Mouse (Mus musculus): ENCODE measurements around the gene Irx3.

Gene Irx3

GRCm38 (mm10) chr8:91801839-91802238, at the start of gene Irx3:
Gene Irx3 (minus strand): TSS chr8:91802067.
- DNase-seq (ENCODE audit: low spot score), result peak; percentile 42

DNA sequence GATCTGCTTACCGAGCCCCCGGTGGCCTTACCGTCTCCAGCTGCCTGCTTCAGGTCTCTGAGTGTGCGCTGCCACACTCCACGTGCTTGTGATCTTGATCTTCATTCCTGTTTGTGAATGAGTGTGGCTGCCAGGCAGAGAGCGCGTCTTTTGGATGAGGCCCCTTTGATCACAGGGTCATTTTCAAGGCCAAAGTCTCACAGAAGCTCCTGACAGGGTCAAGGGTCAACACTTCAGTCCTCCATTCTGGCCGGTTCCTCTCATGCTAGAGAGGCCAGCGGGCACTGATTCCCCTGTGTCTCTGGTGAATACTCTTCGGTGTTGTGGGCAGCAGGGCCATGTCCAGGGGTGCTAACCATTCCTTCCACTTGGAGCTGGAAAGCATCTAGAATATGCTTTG, 49.5 kb upstream of the Irx3 start:
- DNase-seq (ENCODE audit: low spot score), result no peak

GRCm38 (mm10) chr8:91849984-91850383, 48.1 kb upstream of the Irx3 start:
- DNase-seq (ENCODE audit: low spot score), result no peak

DNA sequence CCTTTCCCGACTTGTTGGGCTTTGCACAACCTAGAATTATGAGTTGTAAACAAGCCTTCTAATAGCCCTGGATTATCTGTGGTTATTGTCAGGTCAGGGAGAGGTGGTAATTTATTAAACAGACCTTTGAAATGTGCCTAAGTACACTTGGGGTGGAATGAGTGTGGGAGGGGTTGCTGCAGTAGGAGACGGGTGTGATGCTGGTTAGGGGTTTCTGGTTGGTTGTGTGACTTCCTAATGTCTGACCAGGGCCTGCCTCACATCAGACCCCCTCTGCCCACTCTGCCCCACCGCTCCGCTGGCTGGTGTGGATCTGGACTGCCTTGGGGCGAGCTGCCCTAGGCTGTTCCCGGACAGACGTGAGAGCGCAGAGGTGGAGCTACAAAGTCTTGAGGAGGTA, 47.7 kb upstream of the Irx3 start:
- no peak for DNase-seq (ENCODE audit: low spot score)

GRCm38 (mm10) chr8:91845641-91846040, 43.8 kb upstream of the Irx3 start:
- DNase-seq (ENCODE audit: low spot score), result no peak

- DNase-seq (ENCODE audit: low spot score), result no peak
Measured at GRCm38 (mm10) chr8:91837131-91837530, 35.3 kb upstream of the Irx3 start.

GRCm38 (mm10) chr8:91836685-91837084, 34.8 kb upstream of the Irx3 start:
- DNase-seq (ENCODE audit: low spot score), result no peak

- no peak for DNase-seq (ENCODE audit: low spot score)
Measured at GRCm38 (mm10) chr8:91827661-91828060, 25.8 kb upstream of the Irx3 start.

- no peak for DNase-seq (ENCODE audit: low spot score)
Measured at GRCm38 (mm10) chr8:91827192-91827591, 25.3 kb upstream of the Irx3 start.

GRCm38 (mm10) chr8:91823357-91823756, 21.5 kb upstream of the Irx3 start:
- no peak for DNase-seq (ENCODE audit: low spot score)

GRCm38 (mm10) chr8:91822746-91823145, 20.9 kb upstream of the Irx3 start:
- DNase-seq (ENCODE audit: low spot score), result no peak

DNA sequence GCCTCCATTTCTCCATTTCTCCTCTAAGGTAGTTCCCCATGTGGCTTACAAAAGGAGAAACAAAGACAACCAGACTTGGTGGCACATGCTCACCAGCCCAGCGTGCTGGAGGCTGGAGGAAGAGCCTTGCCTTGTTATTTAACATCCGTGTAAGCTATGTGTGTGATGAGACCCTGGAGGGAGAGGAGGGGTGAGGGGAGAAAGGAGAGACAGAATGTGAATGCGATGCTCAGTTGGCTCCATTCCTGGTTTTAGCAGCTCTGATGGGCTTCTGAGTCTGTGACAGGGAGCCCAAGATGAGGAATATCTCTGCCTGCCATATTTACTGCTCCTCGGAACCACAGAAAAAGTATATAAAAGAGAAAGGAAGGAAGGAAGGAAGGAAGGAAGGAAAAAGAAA, 20.1 kb upstream of the Irx3 start:
- DNase-seq (ENCODE audit: low spot score), result no peak

DNA sequence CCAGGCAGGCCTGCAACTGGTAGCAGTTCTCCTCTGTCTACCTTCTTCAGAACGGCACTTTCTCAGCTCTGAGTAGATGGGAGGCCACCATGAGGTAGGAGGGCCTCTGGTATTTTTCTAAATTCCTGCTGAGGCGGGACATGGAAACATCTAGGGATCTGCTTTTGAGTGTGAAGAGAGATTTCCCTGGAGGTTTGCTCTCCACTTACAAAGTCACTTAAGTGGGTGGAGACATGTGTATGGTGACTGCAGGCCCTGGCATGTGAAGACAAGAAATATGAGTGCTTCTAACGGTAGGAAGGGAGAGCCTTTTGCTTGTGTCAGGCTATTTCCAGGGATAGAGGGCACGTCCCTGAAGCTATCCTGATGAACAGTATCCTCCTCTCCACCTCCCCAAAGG, 17.9 kb upstream of the Irx3 start:
- no peak for DNase-seq (ENCODE audit: low spot score)

DNA sequence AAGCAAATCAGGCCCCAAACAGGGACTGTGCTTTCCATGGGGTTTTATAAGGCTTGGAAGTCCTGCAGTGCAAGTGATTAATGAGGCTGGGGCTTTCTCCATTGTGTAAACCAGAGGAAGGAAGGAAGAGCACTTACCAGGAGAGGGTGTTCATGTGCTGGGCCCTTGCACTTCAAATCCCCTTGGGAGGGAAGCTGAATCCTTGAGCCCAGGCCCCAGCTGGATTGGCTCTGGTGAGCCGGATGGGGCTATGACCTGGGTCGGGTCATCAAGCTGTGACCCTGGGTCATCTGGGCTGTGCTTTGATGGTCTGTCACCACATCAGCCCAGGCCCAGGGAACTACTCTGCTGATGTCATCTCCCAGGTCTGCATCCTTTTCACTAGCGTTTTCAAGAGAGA, 16.9 kb upstream of the Irx3 start:
- DNase-seq (ENCODE audit: low spot score), result no peak

DNA sequence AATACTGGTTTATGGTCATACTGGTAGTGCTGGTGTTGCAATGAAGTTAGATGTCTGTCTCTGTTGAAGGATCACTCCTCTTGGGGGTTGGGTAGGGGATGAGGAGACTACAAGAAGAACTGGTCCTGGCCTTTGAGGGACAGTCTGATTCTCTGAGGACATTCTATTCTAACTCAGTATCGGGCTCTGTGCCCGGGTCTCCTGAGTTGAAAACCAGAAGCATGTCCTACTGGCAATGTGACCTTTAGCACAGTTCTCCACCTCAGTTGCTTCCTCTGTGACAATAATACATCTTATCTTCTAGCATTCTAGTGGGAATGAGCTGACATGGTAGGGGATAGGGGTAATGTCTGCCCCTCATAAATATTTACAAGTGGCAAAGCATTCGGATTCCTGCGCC, 12.2 kb upstream of the Irx3 start:
- DNase-seq (ENCODE audit: low spot score), result no peak

- no peak for DNase-seq (ENCODE audit: low spot score)
Measured at GRCm38 (mm10) chr8:91806720-91807241, 4.9 kb upstream of the Irx3 start.

DNA sequence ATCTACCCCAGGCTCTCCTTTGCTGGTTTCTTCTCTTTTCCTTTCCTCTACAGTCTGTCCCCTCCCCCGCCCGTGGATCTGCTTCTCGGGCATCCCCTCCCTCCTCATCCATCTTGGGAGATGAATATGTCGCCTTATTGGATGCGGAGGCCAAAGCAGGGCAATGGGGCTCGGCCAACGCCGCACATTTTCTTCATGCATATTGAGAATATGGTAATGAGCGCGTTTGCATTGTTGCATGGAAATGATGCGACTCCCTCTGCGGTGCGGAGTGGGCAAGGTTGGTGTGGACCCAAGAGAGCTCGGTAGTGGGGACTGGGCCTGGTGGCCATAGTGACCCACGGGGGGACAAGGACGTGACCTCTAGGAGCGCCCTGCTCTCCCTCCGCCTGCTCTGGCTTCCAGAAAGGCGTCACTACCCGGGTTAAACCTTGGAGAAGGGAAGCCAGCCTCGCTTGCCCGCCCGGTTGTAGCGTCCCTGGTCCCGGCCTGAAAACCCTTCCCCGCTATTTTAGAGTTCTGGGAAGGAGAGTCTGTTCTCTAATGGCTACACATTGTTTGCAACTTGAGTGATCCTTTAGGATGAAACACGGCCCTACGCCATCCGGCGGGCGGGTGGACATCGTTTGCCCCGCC, 4.3 kb upstream of the Irx3 start:
- DNase-seq (ENCODE audit: low spot score), result no peak

DNA sequence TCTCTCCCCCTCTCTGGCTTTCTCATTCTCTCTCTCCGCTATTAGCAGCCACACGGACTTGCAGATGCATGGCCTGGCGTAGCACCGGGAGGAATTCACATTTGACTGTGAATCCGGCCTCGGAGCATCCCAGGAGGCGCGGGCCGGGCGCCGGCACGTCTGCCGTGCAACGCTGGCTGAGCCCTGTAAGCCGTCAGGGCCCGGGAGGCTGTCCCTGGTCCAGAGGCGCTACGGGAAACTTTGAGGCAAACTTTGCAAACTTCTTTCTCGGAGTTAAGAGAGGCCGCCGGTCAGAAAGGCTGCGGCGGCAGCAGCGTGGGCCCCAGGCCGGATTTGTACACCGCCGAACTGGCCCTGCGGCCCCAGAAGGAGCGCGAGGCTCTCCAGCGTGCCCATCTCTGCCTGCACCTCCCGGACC, 3.4 kb upstream of the Irx3 start:
- DNase-seq (ENCODE audit: low spot score), result no peak

DNA sequence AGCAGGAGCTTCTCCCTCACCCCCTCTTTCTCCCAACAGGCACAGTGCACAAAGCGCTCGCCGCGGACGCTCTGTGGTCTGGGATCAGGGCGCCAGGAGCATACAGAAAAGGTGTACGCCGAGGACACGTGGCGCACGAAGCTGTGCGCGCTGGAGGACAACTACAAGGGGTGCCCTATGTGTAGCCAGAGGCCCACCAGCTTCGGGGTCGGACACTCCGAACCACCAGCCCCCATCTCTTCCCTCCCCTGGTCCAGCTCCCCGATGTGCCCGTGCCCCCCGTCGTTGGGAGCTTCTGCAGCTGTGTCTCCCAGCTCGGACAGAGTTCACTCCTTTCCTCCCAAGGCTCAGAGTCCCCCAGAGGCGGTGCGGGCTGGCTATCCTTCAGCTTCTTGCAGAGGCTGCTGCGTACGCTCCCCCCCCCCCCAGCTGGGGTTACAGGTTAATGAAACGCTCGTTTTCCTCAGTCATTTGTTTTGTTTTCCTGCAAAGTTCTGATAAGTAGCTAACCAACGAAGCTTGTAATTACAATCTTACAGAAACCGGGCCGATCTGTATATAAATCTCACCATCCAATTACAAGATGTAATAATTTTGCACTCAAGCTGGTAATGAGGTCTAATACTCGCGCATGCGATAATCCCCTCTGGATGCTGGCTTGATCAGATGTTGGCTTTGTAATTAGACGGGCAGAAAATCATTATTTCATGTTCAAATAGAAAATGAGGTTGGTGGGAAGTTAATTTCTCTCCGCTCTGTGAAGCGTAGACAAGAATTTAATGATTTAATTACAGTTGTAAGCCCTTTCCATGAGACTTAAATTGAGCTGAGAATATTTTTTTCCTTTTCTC, 2.8 kb upstream of the Irx3 start:
- no peak for DNase-seq (ENCODE audit: low spot score)

DNA sequence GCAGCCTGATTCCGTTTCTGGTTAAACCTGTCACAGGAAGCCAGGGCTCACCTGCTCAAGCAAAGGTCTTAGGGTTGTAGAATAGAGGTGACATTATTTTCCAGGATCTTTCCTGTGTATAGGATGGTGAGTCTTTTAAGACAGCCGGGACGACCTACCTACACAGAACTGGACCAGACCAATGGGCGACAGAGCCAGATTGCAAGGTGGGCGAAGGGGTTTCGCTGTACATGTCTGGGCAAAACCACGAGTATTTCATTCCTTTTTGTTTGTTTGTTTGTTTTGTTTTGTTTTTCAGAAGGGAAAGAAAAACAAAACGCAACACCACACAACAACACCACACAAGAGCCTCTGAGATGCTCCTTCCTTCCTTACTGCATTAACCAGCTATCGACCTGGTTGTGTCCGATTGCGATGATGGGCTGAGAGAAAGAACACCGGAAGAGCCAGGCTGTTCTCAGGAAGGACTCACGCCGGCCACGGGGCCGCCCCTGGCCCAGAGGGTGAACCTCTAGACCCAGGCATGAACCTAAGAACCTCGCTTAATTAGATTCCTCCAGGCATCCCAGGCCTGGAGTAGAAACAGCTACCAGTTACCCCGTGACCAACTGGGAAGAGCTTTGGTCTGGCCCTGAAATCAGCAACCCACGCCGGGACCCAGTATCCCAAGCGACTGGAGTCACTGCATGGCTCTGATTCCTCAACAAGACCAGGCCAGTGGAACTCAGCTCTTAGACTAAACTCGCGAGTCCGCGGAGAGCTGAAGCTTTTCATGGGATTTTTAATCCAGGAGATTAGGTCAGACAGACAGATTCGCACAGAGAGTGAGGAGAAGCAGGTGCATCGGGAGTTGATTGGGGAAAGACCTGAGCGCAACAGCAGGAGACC, 1.9 kb upstream of the Irx3 start:
- DNase-seq (ENCODE audit: low spot score), result no peak

GRCm38 (mm10) chr8:91802401-91803322, 795 bp upstream of the Irx3 start:
- DNase-seq (ENCODE audit: low spot score), result no peak

Measured in urinary bladder, postnatal 25 days (tissue).